Mouse (Mus musculus) liver, postnatal 0 days (tissue): ENCODE measurements around the gene Tfe3. TPM values are rescaled to one million over a fixed set of nuclear protein-coding genes. Genes with fewer than 3 reads are reported as not detected.

ENCODE experiments used
- ATAC-seq: fragments of 200-750 bp; cut with Nextera tagmentation; 2 replicates; pipeline ENCODE4 v1.8.0; 2017; ENCODE audit warnings: mild to moderate bottlenecking, moderate library complexity
- DNase-seq: peaks from one replicate; pipeline ENCODE4 v3.0.0-alpha.2; 2016
- H3K27ac ChIP-seq: fragments of 300-500 bp; sonication (generic); 2 replicates; pipeline ENCODE4 v1.5.1; 2014; ENCODE audit warnings: antibody characterized with exemption, moderate library complexity, mild to moderate bottlenecking, low read depth
- H3K27me3 ChIP-seq: fragments of 300-500 bp; sonication (generic); 2 replicates; pipeline ENCODE4 v1.6.1; 2014; ENCODE audit warnings: low read length, control low read depth, mixed read lengths; ENCODE audit not compliant: insufficient read depth
- H3K36me3 ChIP-seq: fragments of 300-500 bp; sonication (generic); replicated peaks from 2 replicates; pipeline ENCODE4 v1.6.1; 2014; ENCODE audit warnings: mild to moderate bottlenecking, control low read depth, low read length, moderate library complexity, mixed read lengths; ENCODE audit not compliant: insufficient read depth
- H3K4me1 ChIP-seq: fragments of 300-500 bp; sonication (generic); 2 replicates; pipeline ENCODE4 v1.6.1; 2014; ENCODE audit warnings: antibody characterized with exemption, mild to moderate bottlenecking, control low read depth; ENCODE audit not compliant: insufficient read depth
- H3K4me2 ChIP-seq: fragments of 300-500 bp; sonication (generic); 2 replicates; pipeline ENCODE4 v1.6.1; 2014; ENCODE audit warnings: low read depth, mild to moderate bottlenecking, low read length, moderate library complexity, mixed read lengths
- H3K4me3 ChIP-seq: fragments of 300-500 bp; sonication (generic); 2 replicates; pipeline ENCODE4 v1.5.1; 2014; ENCODE audit warnings: low read depth, low read length
- H3K9ac ChIP-seq: fragments of 300-500 bp; sonication (generic); replicated peaks from 2 replicates; pipeline ENCODE4 v1.6.1; 2014; ENCODE audit warnings: mild to moderate bottlenecking, moderate library complexity
- H3K9me3 ChIP-seq: fragments of 300-500 bp; sonication (generic); 2 replicates; pipeline ENCODE4 v1.6.1; 2016; ENCODE audit warnings: mild to moderate bottlenecking, control low read depth, low read length, mixed read lengths
- CTCF ChIP-seq: sonication (generic); IDR thresholded peaks from 2 replicates; pipeline ENCODE4 v1.5.1; 2016; ENCODE audit warnings: antibody characterized with exemption, low read depth
- EP300 ChIP-seq: IDR thresholded peaks from 2 replicates; pipeline ENCODE4 v1.6.1; 2016; ENCODE audit warnings: antibody characterized with exemption, low read depth, mild to moderate bottlenecking
- WGBS: fragments of 180-500 bp; shearing (Covaris S2); extraction: QIAGEN DNeasy Blood & Tissue Kit; methylation state at CpG from one replicate; pipeline ENCODE4 v1.1.7; 2014; ENCODE audit not compliant: insufficient replicate concordance; 5-methylcytosine and 5-hydroxymethylcytosine counted together
- microRNA counts: library from miRNA; unstranded; fragments of <30 nt; microRNA quantifications from one replicate; lab custom pipeline; 2015
- microRNA-seq: library from miRNA; unstranded; fragments of <30 nt; microRNA quantifications from one replicate; pipeline ENCODE4, GENCODE M21; 2016
- polyA plus RNA-seq: library from polyadenylated mRNA; unstranded; fragments of >200 nt; fragmentation: Nextera tagmentation; extraction: Ambion mirVana; gene quantifications from 2 replicates; pipeline ENCODE4 v1.2.1, GENCODE M21; 2015

Tfe3 gene
- polyA plus RNA-seq, 1 experiment from 2014 or later: 10.3 TPM

GRCm38 (mm10) chrX:7821865-7822779 lies 59.8 kb downstream of the Tfe3 start, which contains the start of gene Kcnd1:
Kcnd1 (plus strand) TSS chrX:7822289.
- H3K36me3 ChIP-seq: peaks cover 11% of the 10 kb centered on the region
- no peak within 1 kb of the TSS for H3K27ac ChIP-seq
- no peak for DNase-seq
- H3K4me1 ChIP-seq: no peaks in the 10 kb centered on the region; the same call in none of the 2 replicates
- H3K9ac ChIP-seq: no peak within 1 kb of the TSS
- H3K4me3 ChIP-seq: peak within 1 kb of the TSS; percentile 17
- no peak for TF ChIP-seq EP300
- TF ChIP-seq CTCF: no peak
- no peaks in the 10 kb centered on the region for H3K27me3 ChIP-seq
- no peaks in the 10 kb centered on the region for H3K9me3 ChIP-seq
- no peak for ATAC-seq
- 18% methylated on average over 19 of the region's 24 CpGs for WGBS
- peak within 1 kb of the TSS; percentile 57 for H3K4me2 ChIP-seq

MicroRNAs encoded within 50 kb of the gene (microRNA counts, 519-probe panel; counts per million panel counts)
- microRNA mmu-miR-1198 (lab: Ali Mortazavi, UCI): not detected

Small RNAs within 50 kb of the gene (microRNA-seq; reads per million reads assigned to microRNA genes)
- gene Mir1198: 32.8 reads per million, percentile 32 among the genes with 10 or more reads in this experiment

Other genes starting within 250 kb of the Tfe3 start
- gene Foxp3, start 188.9 kb upstream of the Tfe3 start, polyA plus RNA-seq: not detected in 2 replicates
- 0.26 and 0.35 TPM in 2 replicates for gene Ppp1r3f, start 188.3 kb upstream of the Tfe3 start, polyA plus RNA-seq
- 9.9 and 10.5 TPM in 2 replicates for gene Ccdc22, start 157.0 kb upstream of the Tfe3 start, polyA plus RNA-seq
- 0.05 and 0.07 TPM in 2 replicates for gene Cacna1f, start 155.5 kb upstream of the Tfe3 start, polyA plus RNA-seq
- 0.04 TPM in 1 of 2 replicates, not detected in the other for gene Syp, start 124.1 kb upstream of the Tfe3 start, polyA plus RNA-seq
- 1.7 TPM in 2 replicates for gene Prickle3, start 105.3 kb upstream of the Tfe3 start, polyA plus RNA-seq
- 25.7 TPM in 2 replicates for gene Plp2, start 91.2 kb upstream of the Tfe3 start, polyA plus RNA-seq
- gene Magix, start 81.3 kb upstream of the Tfe3 start, polyA plus RNA-seq: 2.4 TPM in 2 replicates
- 8.0 and 9.3 TPM in 2 replicates for gene Gpkow, start 65.4 kb upstream of the Tfe3 start, polyA plus RNA-seq
- 17.4 and 18.5 TPM in 2 replicates for gene Wdr45, start 48.2 kb upstream of the Tfe3 start, polyA plus RNA-seq
- not detected in 2 replicates for gene Gm45208, start 40.3 kb upstream of the Tfe3 start, polyA plus RNA-seq
- 1.9 and 2.1 TPM in 2 replicates for gene Praf2, start 34.1 kb upstream of the Tfe3 start, polyA plus RNA-seq
- gene Ccdc120, start 11.7 kb upstream of the Tfe3 start, polyA plus RNA-seq: 2.0 and 3.4 TPM in 2 replicates
- 15.4 and 16.4 TPM in 2 replicates for gene Gripap1, start 27.2 kb downstream of the Tfe3 start, polyA plus RNA-seq
- gene Kcnd1, start 59.7 kb downstream of the Tfe3 start, polyA plus RNA-seq: 0.09 and 0.15 TPM in 2 replicates
- gene Otud5, start 78.8 kb downstream of the Tfe3 start, polyA plus RNA-seq: 22.2 and 25.0 TPM in 2 replicates
- gene Pim2, start 115.7 kb downstream of the Tfe3 start, polyA plus RNA-seq: 3.0 and 3.3 TPM in 2 replicates
- gene Slc35a2, start 121.5 kb downstream of the Tfe3 start, polyA plus RNA-seq: 7.1 and 9.0 TPM in 2 replicates
- gene Pqbp1, start 136.7 kb downstream of the Tfe3 start, polyA plus RNA-seq: 39.2 and 41.9 TPM in 2 replicates
- gene Timm17b, start 136.8 kb downstream of the Tfe3 start, polyA plus RNA-seq: 117 TPM in 2 replicates
- not detected in 2 replicates for gene Gm10491, start 145.3 kb downstream of the Tfe3 start, polyA plus RNA-seq
- not detected in 2 replicates for gene Gm10490, start 147.0 kb downstream of the Tfe3 start, polyA plus RNA-seq
- gene Pcsk1n, start 157.3 kb downstream of the Tfe3 start, polyA plus RNA-seq: 0.06 TPM in 1 of 2 replicates, not detected in the other
- gene Eras, start 166.0 kb downstream of the Tfe3 start, polyA plus RNA-seq: not detected in 2 replicates
- 10.3 and 11.8 TPM in 2 replicates for gene Hdac6, start 185.3 kb downstream of the Tfe3 start, polyA plus RNA-seq
- gene Gata1, start 215.5 kb downstream of the Tfe3 start, polyA plus RNA-seq: 39.8 and 43.2 TPM in 2 replicates